Mouse (Mus musculus) hematopoietic stem cell, adult 5-6 weeks (primary cell): ENCODE results near the gene Pde1a. TPM values are rescaled to one million over a fixed set of nuclear protein-coding genes. Genes with fewer than 3 reads are reported as not detected.

Experiments
- ATAC-seq, 2 experiments: fragments of 125-278 bp in 1 of 2; replicated peaks in 1 of 2; 2 replicates each; pipeline ENCODE4 v1.8.0; 2016 to 2017; ENCODE audit warnings: inconsistent platforms in 2 of 2, mild to moderate bottlenecking in 2 of 2, moderate number of reproducible peaks in 2 of 2, low read depth in 1 of 2, moderate TSS enrichment in 1 of 2; ENCODE audit not compliant: low FRiP score in 2 of 2, poor library complexity in 2 of 2, severe bottlenecking in 2 of 2, insufficient read depth in 1 of 2, low TSS enrichment in 1 of 2
- total RNA-seq: library from RNA; stranded (forward); fragments of 172-1452, 232-1000 nt; gene quantifications from 2 replicates; pipeline ENCODE4 v1.2.3, GENCODE M21; 2017

Gene Pde1a
- total RNA-seq, 1 experiment from 2014 or later, result not detected

- no peak for ATAC-seq
Observed at GRCm38 (mm10) chr2:79786467-79786866, 342.8 kb downstream of the Pde1a start.

- no peak for ATAC-seq
Observed at GRCm38 (mm10) chr2:79785541-79786134, 343.6 kb downstream of the Pde1a start.

Other genes with a start within 250 kb of the Pde1a start
- gene Prdx6b, start 163.0 kb upstream of the Pde1a start, total RNA-seq, result not detected in 2 replicates
- gene Dnajc10, start 186.0 kb upstream of the Pde1a start, total RNA-seq, result 98.7 and 107 TPM in 2 replicates